Mouse (Mus musculus): ENCODE measurements around the gene 4930455H04Rik.

GRCm38 (mm10) chr3:116952242-116952899, 15.7 kb upstream of the 4930455H04Rik start:
- TF ChIP-seq POLR2A (IDR thresholded peaks at IDR 0.05; ENCODE audit: borderline replicate concordance, extremely low read depth, insufficient read depth, insufficient read length, poor library complexity, severe bottlenecking) (no peak), CTCF (IDR thresholded peaks at IDR 0.05; ENCODE audit: borderline replicate concordance, extremely low read depth, insufficient read depth, insufficient read length) (no peak)

Measured in brain, embryonic 14.5 days (tissue).